9 mouse cellular contexts compared by ENCODE assay signal in the genomic region with DNA sequence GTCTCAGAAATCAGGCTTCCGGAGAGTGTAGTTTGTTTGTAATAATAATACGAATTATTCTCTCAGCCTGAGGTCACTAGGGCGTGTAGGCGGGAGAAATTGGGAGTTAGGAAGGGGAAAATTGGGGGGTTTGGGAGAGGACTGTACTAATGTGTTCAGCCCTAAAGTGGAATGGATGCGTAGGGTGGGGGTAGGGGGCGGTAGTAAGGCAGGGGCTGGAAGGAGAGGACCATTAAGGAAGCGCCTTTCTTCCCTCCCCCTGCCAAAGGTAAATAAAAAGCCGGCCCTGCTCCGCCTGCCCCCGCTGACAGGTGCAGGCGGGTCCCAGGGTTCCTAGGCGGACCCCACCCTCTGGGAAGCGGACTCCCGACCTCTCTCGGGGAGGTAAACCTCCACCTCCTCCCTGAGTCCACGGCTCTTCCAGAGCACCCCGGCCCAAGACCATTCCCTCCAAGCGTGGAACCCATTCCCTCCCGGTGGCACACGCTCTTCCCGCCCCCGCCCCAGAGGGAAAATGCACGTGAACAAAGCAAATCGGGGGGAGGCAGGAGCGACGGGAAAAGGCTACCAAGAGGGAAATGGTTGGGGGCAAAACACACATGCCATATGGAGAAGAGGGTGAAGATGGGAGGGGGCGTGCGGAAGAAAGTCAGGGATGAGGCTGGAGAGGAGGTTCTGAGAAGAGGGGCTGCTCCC. TPM values are rescaled to one million over a fixed set of nuclear protein-coding genes. Genes with fewer than 3 reads are reported as not detected.
DNase-seq lines count a peak whose midpoint lies in the region; ATAC-seq lines count a peak whose summit lies in the region.
"Had no signal": no experiment of that assay in that cellular context is flagged by ENCODE, and none has a peak within 500 bp of the region (broad histone marks: within the 10 kb centered on the region; RNA-seq: fewer than 3 reads in every experiment).

No protein-coding gene starts in this region.

- peaks cover 19% of the 10 kb centered on the region for H3K4me1 ChIP-seq in heart, embryonic 15.5 days (replicated peaks)
- H3K4me1 ChIP-seq in forebrain, embryonic 10.5 days, result peaks cover 26% of the 10 kb centered on the region
- peaks cover 13% of the 10 kb centered on the region for H3K4me1 ChIP-seq in liver, embryonic 15.5 days (replicated peaks)

- H3K4me3 ChIP-seq in heart, embryonic 15.5 days, result peak overlapping the region; percentile 71
- H3K4me3 ChIP-seq in forebrain, embryonic 10.5 days, result peak overlapping the region; percentile 83
- H3K4me3 ChIP-seq in liver, embryonic 15.5 days (replicated peaks), result peak overlapping the region; percentile 40; the same call in 1 of the 2 replicates

- H3K9ac ChIP-seq in heart, embryonic 15.5 days, result peak overlapping the region; percentile 51
- no peak overlapping the region for H3K9ac ChIP-seq in liver, embryonic 15.5 days

- H3K36me3 ChIP-seq in heart, embryonic 15.5 days, result no peaks in the 10 kb centered on the region
- H3K36me3 ChIP-seq in forebrain, embryonic 10.5 days (replicated peaks), result peaks cover 7% of the 10 kb centered on the region
- H3K36me3 ChIP-seq in liver, embryonic 15.5 days (replicated peaks), result no peaks in the 10 kb centered on the region

- no peak overlapping the region for H3K27ac ChIP-seq in heart, embryonic 15.5 days
- H3K27ac ChIP-seq in forebrain, embryonic 10.5 days, result peak overlapping the region; percentile 93
- H3K27ac ChIP-seq in liver, embryonic 15.5 days (replicated peaks), result no peak overlapping the region

- no peak for ATAC-seq in heart, embryonic 15.5 days (replicated peaks; ENCODE audit: insufficient number of reproducible peaks, insufficient read depth, low FRiP score, low read depth)
- ATAC-seq in liver, embryonic 15.5 days (ENCODE audit: insufficient read depth), result no peak

- peaks cover 46% of the 10 kb centered on the region for H3K27me3 ChIP-seq in heart, embryonic 15.5 days
- H3K27me3 ChIP-seq in forebrain, embryonic 10.5 days (ENCODE audit: poor library complexity, severe bottlenecking), result peaks cover 44% of the 10 kb centered on the region
- peaks cover 56% of the 10 kb centered on the region for H3K27me3 ChIP-seq in liver, embryonic 15.5 days
- H3K27me3 ChIP-seq: Patski had no signal

- peak overlapping the region; percentile 99 for H3K4me2 ChIP-seq in heart, embryonic 15.5 days
- peak overlapping the region; percentile 62; the same call in 1 of the 2 replicates for H3K4me2 ChIP-seq in liver, embryonic 15.5 days

- H3K9me3 ChIP-seq in heart, embryonic 15.5 days (replicated peaks), result no peaks in the 10 kb centered on the region
- H3K9me3 ChIP-seq in forebrain, embryonic 10.5 days, result no peaks in the 10 kb centered on the region
- no peaks in the 10 kb centered on the region for H3K9me3 ChIP-seq in liver, embryonic 15.5 days (replicated peaks)

- WGBS in heart, embryonic 15.5 days, result 3% methylated on average over 28 of the region's 28 CpGs
- WGBS in forebrain, embryonic 10.5 days, result under 1% methylated on average over 28 of the region's 28 CpGs
- WGBS in liver, embryonic 15.5 days (ENCODE audit: insufficient replicate concordance), result 4% methylated on average over 28 of the region's 28 CpGs

- DNase-seq in heart, adult 8-10 months (ENCODE audit: low spot score), result no peak
- peak; percentile 20 for DNase-seq in NIH3T3 (ENCODE audit: low read depth)
- DNase-seq in forebrain, embryonic 10.5 days (ENCODE audit: extremely low spot score, low spot score), result peak; percentile 22
- DNase-seq in urinary bladder, postnatal 10 days (ENCODE audit: low spot score), result no peak
- DNase-seq in gastrocnemius, postnatal 10 days, result no peak
- no peak for DNase-seq in kidney, postnatal 4 days

RNA-seq across cellular contexts. Expression of a gene that starts 0.9 kb away (rescaled TPM):
- polyA plus RNA-seq in heart, embryonic 15.5 days (2015; fragmentation: Nextera tagmentation; extraction: Ambion mirVana), result 0.10 and 0.24 TPM in 2 replicates
- under 1 TPM; 0.44 to 0.82 (median 0.51) TPM for total RNA-seq in heart, adult 8-10 months (2022)
- 1.5 and 1.6 TPM in 2 replicates for polyA plus RNA-seq in forebrain, embryonic 10.5 days (2016; fragmentation: Nextera tagmentation; extraction: Ambion mirVana)
- polyA plus RNA-seq in liver, embryonic 15.5 days (2015; fragmentation: Nextera tagmentation; extraction: Ambion mirVana), result not detected in 2 replicates
- total RNA-seq in gastrocnemius, postnatal 10 days (2021), result 1 to 10 TPM in 1 of 2 experiments, under 1 TPM in 1; 0.85 to 1.2 TPM

RNA-seq across cellular contexts. Expression of a gene that starts 25.9 kb away (rescaled TPM):
- polyA plus RNA-seq in heart, embryonic 15.5 days (2015; fragmentation: Nextera tagmentation; extraction: Ambion mirVana), result 136 and 173 TPM in 2 replicates
- total RNA-seq in heart, adult 8-10 months (2022), result 10 to 100 TPM; 39.3 to 47.4 (median 44.6) TPM
- polyA plus RNA-seq in forebrain, embryonic 10.5 days (2016; fragmentation: Nextera tagmentation; extraction: Ambion mirVana), result 79.3 and 80.8 TPM in 2 replicates
- polyA plus RNA-seq in liver, embryonic 15.5 days (2015; fragmentation: Nextera tagmentation; extraction: Ambion mirVana), result 39.7 and 41.9 TPM in 2 replicates
- 10 to 100 TPM; 49.8 to 58.8 TPM for total RNA-seq in gastrocnemius, postnatal 10 days (2021)

RNA-seq across cellular contexts. Expression of a gene that starts 37.0 kb away (rescaled TPM):
- polyA plus RNA-seq in heart, embryonic 15.5 days (2015; fragmentation: Nextera tagmentation; extraction: Ambion mirVana), result 0.28 and 0.33 TPM in 2 replicates
- 10 to 100 TPM in 1 of 4 experiments, 1 to 10 TPM in 3; 4.6 to 10.8 (median 7.5) TPM for total RNA-seq in heart, adult 8-10 months (2022)
- polyA plus RNA-seq in forebrain, embryonic 10.5 days (2016; fragmentation: Nextera tagmentation; extraction: Ambion mirVana), result 1.2 and 1.5 TPM in 2 replicates
- polyA plus RNA-seq in liver, embryonic 15.5 days (2015; fragmentation: Nextera tagmentation; extraction: Ambion mirVana), result 0.05 and 0.07 TPM in 2 replicates
- total RNA-seq in gastrocnemius, postnatal 10 days (2021), result 10 to 100 TPM; 74.8 to 78.2 TPM

RNA-seq across cellular contexts. Expression of a gene that starts 49.5 kb away (rescaled TPM):
- 2.2 and 4.3 TPM in 2 replicates for polyA plus RNA-seq in heart, embryonic 15.5 days (2015; fragmentation: Nextera tagmentation; extraction: Ambion mirVana)
- under 1 TPM; 0.19 to 0.37 (median 0.27) TPM for total RNA-seq in heart, adult 8-10 months (2022)
- 1.8 and 2.0 TPM in 2 replicates for polyA plus RNA-seq in forebrain, embryonic 10.5 days (2016; fragmentation: Nextera tagmentation; extraction: Ambion mirVana)
- polyA plus RNA-seq in liver, embryonic 15.5 days (2015; fragmentation: Nextera tagmentation; extraction: Ambion mirVana), result 6.2 and 6.7 TPM in 2 replicates
- under 1 TPM; 0.35 to 0.36 TPM for total RNA-seq in gastrocnemius, postnatal 10 days (2021)

RNA-seq across cellular contexts. Expression of a gene that starts 58.7 kb away (rescaled TPM):
- 26.2 and 37.2 TPM in 2 replicates for polyA plus RNA-seq in heart, embryonic 15.5 days (2015; fragmentation: Nextera tagmentation; extraction: Ambion mirVana)
- total RNA-seq in heart, adult 8-10 months (2022), result 1 to 10 TPM; 6.3 to 9.6 (median 7.5) TPM
- 80.3 and 83.9 TPM in 2 replicates for polyA plus RNA-seq in forebrain, embryonic 10.5 days (2016; fragmentation: Nextera tagmentation; extraction: Ambion mirVana)
- 24.6 and 25.0 TPM in 2 replicates for polyA plus RNA-seq in liver, embryonic 15.5 days (2015; fragmentation: Nextera tagmentation; extraction: Ambion mirVana)
- total RNA-seq in gastrocnemius, postnatal 10 days (2021), result 10 to 100 TPM; 10.5 to 18.3 TPM

Comparison
In these comparisons a context has a peak if more than half of its experiments do, and no peak if none do; other contexts are left out.
1. DNase-seq: peak in NIH3T3 (single experiment) and forebrain, embryonic 10.5 days (single experiment); none in heart, adult 8-10 months (single experiment), urinary bladder, postnatal 10 days (single experiment), gastrocnemius, postnatal 10 days (single experiment) and kidney, postnatal 4 days (0 of 2).
2. Peak in every context shown above with its lines, with median percentiles within 50 percentile points of each other: H3K4me3 ChIP-seq.